Mouse (Mus musculus) heart, embryonic 14.5 days (tissue): ENCODE measurements at regions not wholly inside any gene's neighbourhood (a gene's known extent, or its start where the extent isn't known, plus 50 kb on each side); places are given as distances from the start of the nearest gene placed in this dataset.

Source experiments
- ATAC-seq: fragments of 200-750 bp; cut with Nextera tagmentation; 2 replicates; pipeline ENCODE4 v1.8.0; 2017; ENCODE audit warnings: low read depth, moderate TSS enrichment; ENCODE audit not compliant: insufficient number of reproducible peaks, insufficient read depth, low FRiP score
- H3K27ac ChIP-seq, 2 experiments: fragments of 200-500 bp in 1 of 2; fragments of 300-500 bp in 1 of 2; sonication (generic) in 1 of 2; replicated peaks in 1 of 2; 2 replicates each; pipeline ENCODE4 v1.5.1; 2012 to 2014; ENCODE audit warnings: low read depth in 2 of 2, low read length in 2 of 2, control low read depth in 1 of 2, mild to moderate bottlenecking in 1 of 2, mixed read lengths in 1 of 2; ENCODE audit not compliant: control insufficient read depth in 1 of 2, insufficient read depth in 1 of 2
- H3K27me3 ChIP-seq: fragments of 300-500 bp; sonication (generic); 2 replicates; pipeline ENCODE4 v1.6.1; 2014; ENCODE audit warnings: mild to moderate bottlenecking, low read length, control low read depth; ENCODE audit not compliant: control insufficient read depth, insufficient read depth
- H3K36me3 ChIP-seq: fragments of 300-500 bp; sonication (generic); 2 replicates; pipeline ENCODE4 v1.6.1; 2014; ENCODE audit warnings: mild to moderate bottlenecking, control low read depth, low read length, mixed read lengths; ENCODE audit not compliant: control insufficient read depth, insufficient read depth
- H3K4me1 ChIP-seq, 2 experiments: fragments of 200-500 bp in 1 of 2; fragments of 300-500 bp in 1 of 2; sonication (generic) in 1 of 2; 2 replicates each; pipeline ENCODE4 v1.6.1; 2012 to 2014; ENCODE audit warnings: low read length in 2 of 2, control low read depth in 1 of 2, mixed read lengths in 1 of 2; ENCODE audit not compliant: control insufficient read depth in 2 of 2, insufficient read depth in 2 of 2
- H3K4me2 ChIP-seq: fragments of 300-500 bp; sonication (generic); 2 replicates; pipeline ENCODE4 v1.6.1; 2014; ENCODE audit warnings: mild to moderate bottlenecking, low read length
- H3K4me3 ChIP-seq, 2 experiments: fragments of 200-500 bp in 1 of 2; fragments of 300-500 bp in 1 of 2; sonication (generic) in 1 of 2; 2 replicates each; pipeline ENCODE4 v1.5.1; 2012 to 2014; ENCODE audit warnings: low read length in 2 of 2, mild to moderate bottlenecking in 2 of 2, control low read depth in 1 of 2, low read depth in 1 of 2, moderate library complexity in 1 of 2; ENCODE audit not compliant: control insufficient read depth in 1 of 2, insufficient read depth in 1 of 2
- H3K9ac ChIP-seq: fragments of 300-500 bp; sonication (generic); 2 replicates; pipeline ENCODE4 v1.6.1; 2014; ENCODE audit warnings: mild to moderate bottlenecking, low read length
- H3K9me3 ChIP-seq: fragments of 300-500 bp; sonication (generic); 2 replicates; pipeline ENCODE4 v1.6.1; 2016; ENCODE audit warnings: low read length, control low read depth; ENCODE audit not compliant: control insufficient read depth
- WGBS: fragments of 180-500 bp; shearing (Covaris S2); extraction: QIAGEN DNeasy Blood & Tissue Kit; methylation state at CpG from one replicate; pipeline ENCODE4 v1.1.7; 2014; 5-methylcytosine and 5-hydroxymethylcytosine counted together

GRCm38 (mm10) chrX:166672617-166673016, 87.1 kb upstream of the Egfl6 start:
- Histone ChIP-seq H3K4me2 (no peak overlapping the region), H3K27ac (no peak overlapping the region), H3K9ac (no peak overlapping the region), H3K27me3 (no peaks in the 10 kb centered on the region), H3K4me3 (no peak overlapping the region), H3K36me3 (no peaks in the 10 kb centered on the region), H3K9me3 (no peaks in the 10 kb centered on the region), H3K4me1 (0 out of 4 replicates have a peak, but pooled peaks cover 0 to 3% of the 10 kb centered on the region in 2 experiments)
- WGBS = 78% methylated on average over 1 of the region's 1 CpGs
- ATAC-seq = no peak

- no peak overlapping the region for H3K4me3 ChIP-seq
- no peak overlapping the region for H3K4me2 ChIP-seq
- H3K27ac ChIP-seq = no peak overlapping the region
- ATAC-seq = no peak
- H3K9ac ChIP-seq = no peak overlapping the region
- 0 out of 4 replicates have a peak, but pooled peaks cover 0 to 3% of the 10 kb centered on the region in 2 experiments for H3K4me1 ChIP-seq
- no peaks in the 10 kb centered on the region for H3K27me3 ChIP-seq
- H3K9me3 ChIP-seq = no peaks in the 10 kb centered on the region
- 91% methylated on average over 4 of the region's 4 CpGs for WGBS
- H3K36me3 ChIP-seq = no peaks in the 10 kb centered on the region
Measured at GRCm38 (mm10) chrX:166671853-166672252, 86.3 kb upstream of the Egfl6 start.

DNA sequence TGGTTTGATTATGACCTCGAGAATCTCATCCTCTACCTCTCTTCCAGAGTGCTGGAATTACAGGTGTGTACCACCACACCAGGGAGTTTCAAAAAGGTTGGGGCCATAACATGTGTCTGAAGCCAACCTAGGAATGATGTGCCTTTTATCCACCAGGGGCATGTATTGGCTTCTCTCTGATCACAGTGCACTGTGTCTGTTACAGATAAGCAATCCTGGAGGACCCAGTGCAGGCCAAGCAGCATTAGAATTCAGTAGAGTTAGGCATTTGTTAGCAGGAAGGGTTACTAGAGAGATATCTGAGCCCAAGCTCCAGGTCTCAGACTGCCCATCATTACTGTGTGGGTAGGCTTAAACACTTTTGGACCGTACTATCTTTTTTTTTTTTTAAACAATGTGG, 80.8 kb upstream of the Egfl6 start:
- Histone ChIP-seq H3K27ac (no peak overlapping the region), H3K4me2 (no peak overlapping the region), H3K4me3 (no peak overlapping the region), H3K27me3 (no peaks in the 10 kb centered on the region), H3K4me1 (peaks cover 3 to 4% of the 10 kb centered on the region in 2 experiments; a peak in 3 of 4 replicates), H3K36me3 (no peaks in the 10 kb centered on the region), H3K9me3 (no peaks in the 10 kb centered on the region), H3K9ac (no peak overlapping the region)
- ATAC-seq = no peak
- WGBS = 64% methylated on average over 2 of the region's 2 CpGs

DNA sequence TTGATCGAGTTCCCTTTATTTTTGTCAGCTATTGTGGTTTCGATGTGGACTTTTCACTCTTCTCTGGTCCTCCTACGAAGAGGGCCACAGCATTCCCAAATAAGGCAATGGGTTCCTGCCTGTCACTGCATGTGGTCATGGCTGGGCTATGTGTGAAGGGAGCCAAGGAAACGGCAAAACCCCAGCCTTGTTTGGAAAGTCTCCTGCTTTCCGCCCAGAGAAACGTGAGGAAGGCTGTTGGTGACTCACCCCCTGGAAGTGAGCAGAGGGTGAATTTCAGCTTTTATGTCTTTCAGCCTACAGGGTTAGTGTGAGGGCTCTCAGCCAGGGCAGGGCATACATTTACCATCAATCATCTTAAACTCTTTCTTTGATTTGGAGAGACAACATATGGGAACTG, 76.3 kb upstream of the Egfl6 start:
- H3K36me3 ChIP-seq = no peaks in the 10 kb centered on the region
- no peak overlapping the region for H3K9ac ChIP-seq
- peak; percentile 64; the same call in 1 of the 2 replicates for ATAC-seq
- no peak overlapping the region for H3K4me2 ChIP-seq
- peak overlapping the region; percentile 73 to 91 for H3K27ac ChIP-seq
- 39% methylated on average over 6 of the region's 6 CpGs for WGBS
- peaks cover 4 to 5% of the 10 kb centered on the region in 2 experiments; a peak in 3 of 4 replicates for H3K4me1 ChIP-seq
- H3K27me3 ChIP-seq = no peaks in the 10 kb centered on the region
- H3K4me3 ChIP-seq = no peak overlapping the region
- no peaks in the 10 kb centered on the region for H3K9me3 ChIP-seq

- peak overlapping the region in 1 of 2 experiments; percentile 18; a peak in 1 of 4 replicates for H3K4me3 ChIP-seq
- 25% methylated on average over 16 of the region's 16 CpGs for WGBS
- ATAC-seq = peak; percentile 50
- peak overlapping the region; percentile 52; the same call in 1 of the 2 replicates for H3K9ac ChIP-seq
- peaks cover 4 to 5% of the 10 kb centered on the region in 2 experiments; a peak in 3 of 4 replicates for H3K4me1 ChIP-seq
- H3K4me2 ChIP-seq = peak overlapping the region; percentile 54
- no peaks in the 10 kb centered on the region for H3K9me3 ChIP-seq
- no peaks in the 10 kb centered on the region for H3K27me3 ChIP-seq
- peak overlapping the region; percentile 73 to 91 for H3K27ac ChIP-seq
- no peaks in the 10 kb centered on the region for H3K36me3 ChIP-seq
Measured at GRCm38 (mm10) chrX:166661043-166661718, 75.7 kb upstream of the Egfl6 start.

DNA sequence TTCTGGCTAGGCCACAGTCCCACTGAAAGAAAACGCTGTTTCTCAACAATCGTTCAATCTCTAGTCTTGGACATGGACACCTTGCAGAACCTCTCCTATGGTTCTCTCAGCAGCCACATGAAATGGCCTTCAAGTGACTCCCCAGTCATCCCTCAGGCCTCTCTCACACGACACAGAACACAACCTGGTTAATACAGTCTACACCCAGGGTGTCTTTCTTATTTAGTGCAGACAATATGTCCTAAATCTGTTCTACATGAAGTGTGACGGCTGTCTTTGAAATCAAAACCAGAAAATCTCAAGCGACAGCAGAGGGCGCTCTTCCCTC, 75.2 kb upstream of the Egfl6 start:
- ATAC-seq = no peak
- WGBS = 29% methylated on average over 6 of the region's 6 CpGs
- no peak overlapping the region for H3K9ac ChIP-seq
- no peaks in the 10 kb centered on the region for H3K27me3 ChIP-seq
- H3K36me3 ChIP-seq = no peaks in the 10 kb centered on the region
- H3K4me1 ChIP-seq = peaks cover 3 to 5% of the 10 kb centered on the region in 2 experiments; a peak in 3 of 4 replicates
- H3K4me2 ChIP-seq = peak overlapping the region; percentile 54; the same call in 1 of the 2 replicates
- no peaks in the 10 kb centered on the region for H3K9me3 ChIP-seq
- no peak overlapping the region for H3K4me3 ChIP-seq
- H3K27ac ChIP-seq = peak overlapping the region in 1 of 2 experiments; percentile 73; a peak in 1 of 4 replicates

DNA sequence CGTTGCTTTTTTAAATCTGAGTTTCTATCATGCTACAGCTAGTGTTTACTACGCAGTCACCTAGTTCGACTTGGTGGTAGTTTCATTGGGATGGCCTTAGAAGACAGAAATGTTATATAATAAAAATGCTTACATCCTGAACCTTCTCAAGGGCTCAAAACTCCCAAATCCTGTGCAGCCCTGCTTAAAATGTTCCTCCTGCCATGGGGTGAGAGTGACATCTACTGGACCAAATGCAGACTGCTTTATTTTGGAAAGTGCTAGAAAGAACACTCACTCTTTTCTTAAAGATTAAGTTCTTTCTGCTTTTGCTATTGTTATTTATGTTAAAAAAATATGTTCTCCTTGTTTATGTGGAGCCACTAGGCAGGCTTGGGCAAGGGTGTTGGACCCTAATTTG, 66.9 kb upstream of the Egfl6 start:
- WGBS = 58% methylated on average over 3 of the region's 3 CpGs
- H3K4me2 ChIP-seq = no peak overlapping the region
- no peak overlapping the region for H3K9ac ChIP-seq
- H3K27me3 ChIP-seq = no peaks in the 10 kb centered on the region
- H3K27ac ChIP-seq = no peak overlapping the region
- H3K9me3 ChIP-seq = no peaks in the 10 kb centered on the region
- ATAC-seq = no peak
- no peaks in the 10 kb centered on the region for H3K4me1 ChIP-seq
- no peaks in the 10 kb centered on the region for H3K36me3 ChIP-seq
- H3K4me3 ChIP-seq = no peak overlapping the region

GRCm38 (mm10) chrX:166645713-166646112, 60.2 kb upstream of the Egfl6 start:
- no peaks in the 10 kb centered on the region for H3K36me3 ChIP-seq
- no peaks in the 10 kb centered on the region for H3K9me3 ChIP-seq
- H3K9ac ChIP-seq = no peak overlapping the region
- H3K4me1 ChIP-seq = no peaks in the 10 kb centered on the region
- peak overlapping the region; percentile 24 for H3K4me2 ChIP-seq
- no peaks in the 10 kb centered on the region for H3K27me3 ChIP-seq
- no peak overlapping the region for H3K27ac ChIP-seq
- 43% methylated on average over 7 of the region's 7 CpGs for WGBS
- no peak for ATAC-seq
- H3K4me3 ChIP-seq = peak overlapping the region; percentile 6 to 32; a peak in 3 of 4 replicates
